Mouse (Mus musculus): Measurements from ENCODE around the gene Spred2. TPM values are rescaled to one million over a fixed set of nuclear protein-coding genes. Genes with fewer than 3 reads are reported as not detected.

Spred2 gene
- polyA plus RNA-seq, 1 experiment from 2014 or later, result 7.0 TPM

- TF ChIP-seq CTCF (IDR thresholded peaks at IDR 0.05; ENCODE audit: low read depth), result no peak
- H3K36me3 ChIP-seq (ENCODE audit: insufficient read depth), result no peaks in the 10 kb centered on the region
- no peaks in the 10 kb centered on the region for H3K27me3 ChIP-seq (ENCODE audit: insufficient read depth, low read length)
- no peak overlapping the region for H3K9ac ChIP-seq
- ATAC-seq (ENCODE audit: insufficient read depth) (0 out of 2 replicates have a peak, but pooled peaks have one; percentile 6), DNase-seq (no peak)
- H3K4me3 ChIP-seq (ENCODE audit: low read depth, low read length), result no peak overlapping the region
- 33% methylated on average over 6 of the region's 6 CpGs for WGBS
- no peak overlapping the region for H3K4me2 ChIP-seq
- peaks cover 25% of the 10 kb centered on the region; the same call in 1 of the 2 replicates for H3K4me1 ChIP-seq (ENCODE audit: insufficient read depth)
- H3K9me3 ChIP-seq (ENCODE audit: low read depth, low read length), result no peaks in the 10 kb centered on the region
- peak overlapping the region; percentile 52 for H3K27ac ChIP-seq (ENCODE audit: low read depth)
These were observed 58.6 kb downstream of the Spred2 start for GRCm38 (mm10) chr11:19982779-19983178.

GRCm38 (mm10) chr11:19983298-19983697, 59.1 kb downstream of the Spred2 start:
- DNase-seq (peak; percentile 56), ATAC-seq (ENCODE audit: insufficient read depth) (peak; percentile 66)
- H3K27ac ChIP-seq (ENCODE audit: low read depth), result peak overlapping the region; percentile 52; the same call in 1 of the 2 replicates
- H3K9me3 ChIP-seq (ENCODE audit: low read depth, low read length), result no peaks in the 10 kb centered on the region
- H3K4me3 ChIP-seq (ENCODE audit: low read depth, low read length), result no peak overlapping the region
- H3K9ac ChIP-seq, result no peak overlapping the region
- no peak for TF ChIP-seq CTCF (IDR thresholded peaks at IDR 0.05; ENCODE audit: low read depth)
- no peaks in the 10 kb centered on the region for H3K36me3 ChIP-seq (ENCODE audit: insufficient read depth)
- WGBS, result 15% methylated on average over 4 of the region's 4 CpGs
- no peak overlapping the region for H3K4me2 ChIP-seq
- no peaks in the 10 kb centered on the region for H3K27me3 ChIP-seq (ENCODE audit: insufficient read depth, low read length)
- H3K4me1 ChIP-seq (ENCODE audit: insufficient read depth), result peaks cover 25% of the 10 kb centered on the region; the same call in 1 of the 2 replicates

DNA sequence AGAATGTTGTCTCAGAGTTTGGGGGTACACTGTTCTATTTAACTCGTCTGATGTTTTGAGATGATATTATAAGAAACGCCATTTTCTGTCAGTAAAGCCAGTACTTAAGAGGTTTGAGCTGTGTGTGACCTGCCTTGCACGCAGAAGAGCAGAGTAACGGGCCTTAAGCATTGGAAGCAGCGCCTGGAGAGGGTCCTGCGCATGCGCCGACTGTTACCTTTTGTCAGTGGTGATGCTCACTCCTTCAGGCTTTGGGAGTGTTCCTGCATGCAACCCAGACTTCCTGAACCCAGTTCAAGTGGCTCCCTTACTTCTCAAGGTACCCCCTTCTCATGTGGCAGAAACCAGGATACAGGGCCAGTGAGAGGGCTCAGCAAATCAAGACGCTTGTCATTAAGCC, 59.9 kb downstream of the Spred2 start:
- Histone ChIP-seq H3K4me3 (ENCODE audit: low read depth, low read length) (no peak overlapping the region), H3K9me3 (ENCODE audit: low read depth, low read length) (no peaks in the 10 kb centered on the region), H3K27ac (ENCODE audit: low read depth) (no peak overlapping the region), H3K4me2 (no peak overlapping the region), H3K9ac (no peak overlapping the region), H3K36me3 (ENCODE audit: insufficient read depth) (no peaks in the 10 kb centered on the region), H3K27me3 (ENCODE audit: insufficient read depth, low read length) (no peaks in the 10 kb centered on the region), H3K4me1 (ENCODE audit: insufficient read depth) (peaks cover 25% of the 10 kb centered on the region; the same call in 1 of the 2 replicates)
- 84% methylated on average over 9 of the region's 9 CpGs for WGBS
- no peak for TF ChIP-seq CTCF (IDR thresholded peaks at IDR 0.05; ENCODE audit: low read depth)
- no peak for ATAC-seq (ENCODE audit: insufficient read depth)
- DNase-seq, result no peak

- DNase-seq (no peak), ATAC-seq (ENCODE audit: insufficient read depth) (no peak)
- H3K27ac ChIP-seq (ENCODE audit: low read depth), result no peak overlapping the region
- no peak overlapping the region for H3K4me3 ChIP-seq (ENCODE audit: low read depth, low read length)
- peaks cover 17% of the 10 kb centered on the region; the same call in 1 of the 2 replicates for H3K4me1 ChIP-seq (ENCODE audit: insufficient read depth)
- H3K27me3 ChIP-seq (ENCODE audit: insufficient read depth, low read length), result no peaks in the 10 kb centered on the region
- no peaks in the 10 kb centered on the region for H3K9me3 ChIP-seq (ENCODE audit: low read depth, low read length)
- H3K9ac ChIP-seq, result no peak overlapping the region
- WGBS, result 73% methylated on average over 5 of the region's 5 CpGs
- H3K4me2 ChIP-seq, result no peak overlapping the region
- no peak for TF ChIP-seq CTCF (IDR thresholded peaks at IDR 0.05; ENCODE audit: low read depth)
- H3K36me3 ChIP-seq (ENCODE audit: insufficient read depth), result no peaks in the 10 kb centered on the region
These were observed 61.2 kb downstream of the Spred2 start for GRCm38 (mm10) chr11:19985283-19985854.

- Histone ChIP-seq H3K27me3 (ENCODE audit: insufficient read depth, low read length) (no peaks in the 10 kb centered on the region), H3K27ac (ENCODE audit: low read depth) (peak overlapping the region; percentile 19; the same call in 1 of the 2 replicates), H3K4me1 (ENCODE audit: insufficient read depth) (peaks cover 24% of the 10 kb centered on the region), H3K4me3 (ENCODE audit: low read depth, low read length) (no peak overlapping the region), H3K4me2 (no peak overlapping the region; the same call in 1 of the 2 replicates), H3K36me3 (ENCODE audit: insufficient read depth) (no peaks in the 10 kb centered on the region), H3K9ac (no peak overlapping the region), H3K9me3 (ENCODE audit: low read depth, low read length) (no peaks in the 10 kb centered on the region)
- 13% methylated on average over 1 of the region's 1 CpGs for WGBS
- DNase-seq, result no peak
- no peak for ATAC-seq (ENCODE audit: insufficient read depth)
- TF ChIP-seq CTCF (IDR thresholded peaks at IDR 0.05; ENCODE audit: low read depth), result no peak
These were observed 62.3 kb downstream of the Spred2 start for GRCm38 (mm10) chr11:19986443-19986861.

DNA sequence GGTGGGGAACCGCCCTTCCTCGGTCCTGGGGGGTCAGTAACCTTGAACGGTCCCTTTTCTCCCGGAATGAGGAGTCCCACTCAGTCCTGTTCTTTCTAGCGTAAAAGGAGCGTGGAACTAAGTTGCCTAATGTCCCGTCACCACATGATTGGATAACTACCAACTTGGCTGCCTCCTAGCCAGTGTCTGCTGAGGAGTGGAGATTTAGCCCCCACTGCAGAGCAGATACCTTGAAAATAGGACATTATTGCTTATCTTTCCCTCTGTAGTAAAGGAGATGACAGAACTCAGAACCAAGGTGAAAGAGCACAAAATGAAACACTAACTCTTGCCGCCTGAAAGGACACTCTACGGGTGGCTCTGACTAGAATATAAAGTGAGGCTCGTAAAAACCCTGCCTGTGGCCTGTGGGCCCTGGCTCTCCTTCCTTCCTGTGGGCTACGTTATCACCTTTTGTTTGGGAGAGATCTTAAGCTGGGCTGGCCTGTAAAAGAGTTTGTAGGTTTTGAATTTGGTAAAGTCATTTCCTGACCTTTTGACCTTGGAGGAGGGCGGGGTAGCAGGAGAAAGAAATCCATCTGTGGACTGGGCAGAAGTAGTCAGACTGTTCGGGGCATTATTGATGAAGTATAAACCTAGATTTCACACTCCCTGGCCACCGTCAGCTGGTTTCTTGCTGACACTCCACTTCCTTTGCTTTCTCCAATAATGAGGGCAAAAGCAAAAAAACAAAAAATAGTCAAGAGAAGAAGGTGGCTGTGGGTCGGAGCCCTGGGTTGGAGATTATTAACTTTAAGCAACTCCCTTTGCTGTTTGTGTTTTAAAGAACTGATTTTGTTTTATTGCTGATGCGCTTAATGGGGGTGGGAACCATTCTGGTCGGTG, 62.9 kb downstream of the Spred2 start:
- no peaks in the 10 kb centered on the region for H3K36me3 ChIP-seq (ENCODE audit: insufficient read depth)
- H3K27ac ChIP-seq (ENCODE audit: low read depth), result peak overlapping the region; percentile 19; the same call in 1 of the 2 replicates
- H3K27me3 ChIP-seq (ENCODE audit: insufficient read depth, low read length), result no peaks in the 10 kb centered on the region
- H3K9ac ChIP-seq, result no peak overlapping the region
- peak; percentile 32 for DNase-seq
- no peaks in the 10 kb centered on the region for H3K9me3 ChIP-seq (ENCODE audit: low read depth, low read length)
- 25% methylated on average over 17 of the region's 17 CpGs for WGBS
- no peak for ATAC-seq (ENCODE audit: insufficient read depth)
- H3K4me3 ChIP-seq (ENCODE audit: low read depth, low read length), result no peak overlapping the region
- no peak for TF ChIP-seq CTCF (IDR thresholded peaks at IDR 0.05; ENCODE audit: low read depth)
- no peak overlapping the region; the same call in 1 of the 2 replicates for H3K4me2 ChIP-seq
- peaks cover 27% of the 10 kb centered on the region for H3K4me1 ChIP-seq (ENCODE audit: insufficient read depth)

DNA sequence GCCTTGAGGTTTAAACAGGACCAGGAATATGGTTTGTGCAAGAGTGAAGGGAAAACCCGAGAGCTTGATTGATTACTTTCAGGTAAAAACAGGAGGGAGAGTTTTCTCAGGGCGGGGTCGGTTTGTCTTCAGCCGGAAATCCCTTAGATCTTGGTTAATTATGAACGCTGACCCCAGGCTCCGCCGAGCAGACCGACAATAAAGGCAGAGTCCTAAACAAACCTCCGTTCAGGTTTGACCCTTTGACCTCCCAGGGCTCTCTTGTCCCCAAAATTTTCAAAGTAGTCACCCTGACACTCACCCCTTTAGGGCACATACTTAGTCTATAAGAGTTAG, 63.5 kb downstream of the Spred2 start:
- Histone ChIP-seq H3K27ac (ENCODE audit: low read depth) (no peak overlapping the region), H3K4me2 (no peak overlapping the region), H3K36me3 (ENCODE audit: insufficient read depth) (no peaks in the 10 kb centered on the region), H3K9me3 (ENCODE audit: low read depth, low read length) (no peaks in the 10 kb centered on the region), H3K9ac (no peak overlapping the region), H3K4me1 (ENCODE audit: insufficient read depth) (peaks cover 27% of the 10 kb centered on the region), H3K27me3 (ENCODE audit: insufficient read depth, low read length) (no peaks in the 10 kb centered on the region), H3K4me3 (ENCODE audit: low read depth, low read length) (no peak overlapping the region)
- ATAC-seq (ENCODE audit: insufficient read depth) (no peak), DNase-seq (no peak)
- TF ChIP-seq CTCF (IDR thresholded peaks at IDR 0.05; ENCODE audit: low read depth), result no peak
- 20% methylated on average over 9 of the region's 9 CpGs for WGBS
